Mouse (Mus musculus) left cerebral cortex, postnatal 36 days (tissue): Measurements from ENCODE around the gene Blzf1. TPM values are rescaled to one million over a fixed set of nuclear protein-coding genes. Genes with fewer than 3 reads are reported as not detected.

ENCODE experiments used
- DNase-seq, 2 experiments: peaks; one replicate each; pipeline ENCODE4 v3.0.0; 2021 to 2022; ENCODE audit warnings: low spot score in 2 of 2, mixed read lengths in 1 of 2
- intact Hi-C: fragments of 180-260 bp; cut with DNase I; formaldehyde crosslinking; loops from one replicate; pipeline ENCODE4 v1.15.1; 2025
- total RNA-seq, 2 experiments: library from RNA; stranded (reverse); gene quantifications; 2 replicates each; pipeline ENCODE4 v1.2.3; 2021

Gene Blzf1
- total RNA-seq, 2 experiments from 2014 or later: 24.6 to 26.7 TPM

- DNase-seq: no peak
- intact Hi-C loops: no loop called here
These were observed 3.5 kb downstream of the Blzf1 start, which contains the start of gene Nme7 for GRCm38 (mm10) chr1:164303821-164304220. Gene Nme7 (plus strand): TSS chr1:164304121.

GRCm38 (mm10) chr1:164301949-164302348 lies 5.3 kb downstream of the Blzf1 start:
- intact Hi-C loops: no loop called here
- DNase-seq: no peak

GRCm38 (mm10) chr1:164296473-164296872 lies 10.8 kb downstream of the Blzf1 start:
- intact Hi-C loops: no loop called here
- DNase-seq: no peak

- intact Hi-C loops: no loop called here
- no peak for DNase-seq
These were observed 13.2 kb downstream of the Blzf1 start for GRCm38 (mm10) chr1:164294071-164294470.

- DNase-seq: no peak
- intact Hi-C loops: no loop called here
These were observed 15.2 kb downstream of the Blzf1 start for GRCm38 (mm10) chr1:164292040-164292439.

GRCm38 (mm10) chr1:164287406-164287805 lies 19.9 kb downstream of the Blzf1 start:
- no peak for DNase-seq
- intact Hi-C loops: no loop called here

GRCm38 (mm10) chr1:164284007-164284406 lies 23.3 kb downstream of the Blzf1 start:
- DNase-seq: no peak
- intact Hi-C loops: no loop called here

- DNase-seq: no peak
- intact Hi-C loops: no loop called here
These were observed 28.0 kb downstream of the Blzf1 start for GRCm38 (mm10) chr1:164279332-164279731.

- intact Hi-C loops: no loop called here
These were observed 30.7 kb downstream of the Blzf1 start for GRCm38 (mm10) chr1:164276552-164276951.

GRCm38 (mm10) chr1:164275455-164275954 lies 31.8 kb downstream of the Blzf1 start, which contains the start of gene Ccdc181:
Gene Ccdc181 (plus strand): TSS chr1:164275585.
- intact Hi-C loops: loop anchor here (2.0 kb wide), 1 partner anchor 27 kb away; the partner anchor contains the start of gene Slc19a2
- peak; percentile 94 to 95 for DNase-seq

More at GRCm38 (mm10) chr1:164276552-164276951, 30.7 kb downstream of the Blzf1 start:
- no peak for DNase-seq

GRCm38 (mm10) chr1:164273659-164274058 lies 33.6 kb downstream of the Blzf1 start:
- DNase-seq: no peak
- intact Hi-C loops: loop anchor here (2.0 kb wide), 1 partner anchor 25 kb away; the partner anchor contains the start of gene Slc19a2

GRCm38 (mm10) chr1:164270941-164271340 lies 36.3 kb downstream of the Blzf1 start:
- intact Hi-C loops: no loop called here
- no peak for DNase-seq

GRCm38 (mm10) chr1:164261553-164261952 lies 45.7 kb downstream of the Blzf1 start:
- intact Hi-C loops: no loop called here
- DNase-seq: peak in 1 of 2 experiments; percentile 22

GRCm38 (mm10) chr1:164260171-164261028 lies 46.9 kb downstream of the Blzf1 start:
- no peak for DNase-seq
- intact Hi-C loops: no loop called here

- no peak for DNase-seq
- intact Hi-C loops: no loop called here
These were observed 52.5 kb downstream of the Blzf1 start for GRCm38 (mm10) chr1:164254836-164255235.

GRCm38 (mm10) chr1:164252551-164252950 lies 54.7 kb downstream of the Blzf1 start:
- DNase-seq: no peak
- intact Hi-C loops: no loop called here

- intact Hi-C loops: no loop called here
- no peak for DNase-seq
These were observed 55.9 kb downstream of the Blzf1 start for GRCm38 (mm10) chr1:164251438-164251837.

- DNase-seq: no peak
- intact Hi-C loops: no loop called here
These were observed 56.7 kb downstream of the Blzf1 start for GRCm38 (mm10) chr1:164250391-164251150.

- intact Hi-C loops: loop anchor here (2.0 kb wide), 1 partner anchor 25 kb away; the partner anchor contains the start of gene Ccdc181
- DNase-seq: no peak
These were observed 58.0 kb downstream of the Blzf1 start for GRCm38 (mm10) chr1:164249332-164249711.
